Mouse (Mus musculus) heart, embryonic 10.5 days (tissue): ENCODE data around the gene Adcy6. TPM values are rescaled to one million over a fixed set of nuclear protein-coding genes. Genes with fewer than 3 reads are reported as not detected.

Experiments used
- DNase-seq: peaks from one replicate; pipeline ENCODE4 v3.0.0-alpha.2; 2017; ENCODE audit warnings: low spot score
- H3K27ac ChIP-seq: fragments of 300-500 bp; sonication (generic); 2 replicates; pipeline ENCODE4 v1.5.1; 2016; ENCODE audit warnings: mild to moderate bottlenecking
- H3K27me3 ChIP-seq: fragments of 300-500 bp; sonication (generic); 2 replicates; pipeline ENCODE4 v1.6.1; 2016; ENCODE audit warnings: mild to moderate bottlenecking; ENCODE audit not compliant: poor library complexity, insufficient read depth, severe bottlenecking
- H3K36me3 ChIP-seq: fragments of 300-500 bp; sonication (generic); 2 replicates; pipeline ENCODE4 v1.6.1; 2016; ENCODE audit warnings: mild to moderate bottlenecking, moderate library complexity
- H3K4me1 ChIP-seq: fragments of 300-500 bp; sonication (generic); 2 replicates; pipeline ENCODE4 v1.6.1; 2016; ENCODE audit warnings: mild to moderate bottlenecking
- H3K4me3 ChIP-seq: fragments of 300-500 bp; sonication (generic); 2 replicates; pipeline ENCODE4 v1.5.1; 2016; ENCODE audit warnings: mild to moderate bottlenecking, moderate library complexity
- H3K9me3 ChIP-seq: fragments of 300-500 bp; sonication (generic); 2 replicates; pipeline ENCODE4 v1.6.1; 2016; ENCODE audit warnings: mild to moderate bottlenecking, moderate library complexity
- WGBS: fragments of 180-500 bp; shearing (Covaris S2); methylation state at CpG from one replicate; pipeline ENCODE4 v1.1.7; 2016; 5-methylcytosine and 5-hydroxymethylcytosine counted together
- polyA plus RNA-seq: library from polyadenylated mRNA; unstranded; fragments of >200 nt; fragmentation: Nextera tagmentation; extraction: Ambion mirVana; gene quantifications from 2 replicates; pipeline ENCODE4 v1.2.1, GENCODE M21; 2016

Adcy6 gene
- polyA plus RNA-seq, 1 experiment from 2014 or later: 25.5 TPM

DNA sequence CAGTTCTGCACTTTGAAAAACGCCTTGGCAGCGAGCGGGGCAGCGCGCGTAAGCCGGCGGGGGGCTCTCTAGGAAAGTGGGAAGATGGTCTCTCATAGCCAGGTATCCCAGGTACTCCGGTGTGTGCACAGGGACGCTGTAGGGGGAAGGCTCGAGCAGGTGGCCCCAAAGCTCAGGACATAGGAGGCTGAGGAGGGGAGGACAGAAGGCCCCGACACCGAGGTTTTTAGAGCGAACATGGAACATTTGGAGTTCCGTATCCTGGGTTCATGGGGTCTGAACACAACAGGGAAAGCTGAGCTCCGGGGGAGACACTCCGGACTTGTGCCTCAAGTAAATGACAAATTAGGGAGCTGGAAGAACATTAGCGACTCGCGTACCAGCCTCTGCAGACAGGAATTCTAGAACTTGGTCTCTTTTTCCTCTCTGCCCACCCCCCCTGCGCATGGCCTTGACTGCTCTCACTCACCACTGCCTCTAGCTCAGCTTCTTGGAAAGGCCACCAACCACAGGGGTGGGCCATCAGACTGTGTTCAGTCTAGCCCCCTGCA is 25.5 kb upstream of the Adcy6 start:
- peaks cover 5% of the 10 kb centered on the region for H3K36me3 ChIP-seq
- H3K9me3 ChIP-seq: no peaks in the 10 kb centered on the region
- peak overlapping the region; percentile 90 for H3K4me3 ChIP-seq
- under 1% methylated on average over 21 of the region's 21 CpGs for WGBS
- H3K27me3 ChIP-seq: peaks cover 75% of the 10 kb centered on the region
- no peak for DNase-seq
- peak overlapping the region; percentile 92 for H3K27ac ChIP-seq
- H3K4me1 ChIP-seq: peaks cover 65% of the 10 kb centered on the region

DNA sequence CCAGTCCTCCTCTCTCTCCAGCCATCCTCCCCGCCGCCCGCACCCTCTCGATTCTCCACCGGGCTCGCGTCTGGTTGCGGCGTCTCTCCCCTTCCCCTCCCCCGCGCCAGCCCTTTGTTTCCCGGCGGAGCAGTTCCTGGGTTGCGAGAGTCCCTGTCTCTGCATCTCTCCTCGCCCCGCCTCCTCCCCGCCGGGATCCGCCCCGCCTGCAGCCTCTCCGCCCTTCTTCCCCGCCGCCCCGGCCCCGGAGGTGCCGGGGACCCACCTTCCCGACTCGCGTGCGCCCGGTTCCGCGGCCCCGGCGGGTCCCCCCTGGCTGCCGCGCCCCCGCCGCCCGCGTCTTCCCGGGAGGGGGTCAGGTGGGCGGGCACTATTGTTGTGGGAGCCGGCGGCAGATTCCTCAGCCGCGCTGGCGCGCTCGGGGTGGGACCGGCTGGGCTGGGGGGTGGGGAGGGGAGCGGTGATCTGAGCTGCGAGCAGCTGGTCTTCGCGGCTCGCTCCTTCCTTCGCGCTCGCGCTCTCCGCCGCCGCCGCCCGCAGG is 24.7 kb upstream of the Adcy6 start:
- Histone ChIP-seq H3K27ac (peak overlapping the region; percentile 92), H3K36me3 (peaks cover 3% of the 10 kb centered on the region; the same call in 1 of the 2 replicates), H3K9me3 (no peaks in the 10 kb centered on the region), H3K27me3 (peaks cover 83% of the 10 kb centered on the region), H3K4me3 (peak overlapping the region; percentile 90), H3K4me1 (peaks cover 67% of the 10 kb centered on the region)
- DNase-seq: no peak
- WGBS: under 1% methylated on average over 64 of the region's 65 CpGs

DNA sequence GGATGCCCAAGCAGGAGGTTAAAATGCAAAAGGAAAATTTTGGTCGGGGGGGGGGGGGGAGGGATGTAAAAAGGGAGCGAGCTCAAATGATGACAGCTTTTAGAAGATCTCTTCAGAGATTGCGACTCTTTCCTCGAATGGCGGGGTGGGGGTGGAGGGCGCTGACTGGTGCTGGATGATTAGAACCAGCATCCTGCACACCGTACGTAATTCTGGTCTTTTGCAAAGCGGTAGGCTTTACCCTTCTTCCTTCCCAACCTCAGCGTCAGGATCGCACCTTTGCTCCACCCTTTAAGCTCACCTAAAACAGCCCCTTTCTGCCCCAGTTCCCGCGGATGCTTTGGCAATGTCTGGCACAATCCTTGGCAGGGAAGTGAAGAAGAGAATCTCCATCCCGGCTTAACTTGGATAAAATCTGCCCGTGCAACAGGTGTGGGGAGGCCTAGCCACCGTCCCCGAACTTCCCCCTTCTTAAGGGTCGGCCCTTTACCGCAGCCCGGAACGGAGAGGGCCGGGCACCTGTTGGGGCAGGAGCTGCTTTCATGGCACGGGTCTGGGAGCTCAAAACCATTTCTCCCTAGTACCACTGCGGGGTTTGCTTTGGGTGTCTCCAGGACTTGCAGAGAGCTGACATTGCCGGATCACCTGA is 24.1 kb upstream of the Adcy6 start:
- no peak for DNase-seq
- peak overlapping the region; percentile 92 for H3K27ac ChIP-seq
- H3K4me1 ChIP-seq: peaks cover 73% of the 10 kb centered on the region
- H3K36me3 ChIP-seq: no peaks in the 10 kb centered on the region
- no peaks in the 10 kb centered on the region for H3K9me3 ChIP-seq
- WGBS: under 1% methylated on average over 25 of the region's 25 CpGs
- H3K4me3 ChIP-seq: peak overlapping the region; percentile 90
- H3K27me3 ChIP-seq: peaks cover 87% of the 10 kb centered on the region

DNA sequence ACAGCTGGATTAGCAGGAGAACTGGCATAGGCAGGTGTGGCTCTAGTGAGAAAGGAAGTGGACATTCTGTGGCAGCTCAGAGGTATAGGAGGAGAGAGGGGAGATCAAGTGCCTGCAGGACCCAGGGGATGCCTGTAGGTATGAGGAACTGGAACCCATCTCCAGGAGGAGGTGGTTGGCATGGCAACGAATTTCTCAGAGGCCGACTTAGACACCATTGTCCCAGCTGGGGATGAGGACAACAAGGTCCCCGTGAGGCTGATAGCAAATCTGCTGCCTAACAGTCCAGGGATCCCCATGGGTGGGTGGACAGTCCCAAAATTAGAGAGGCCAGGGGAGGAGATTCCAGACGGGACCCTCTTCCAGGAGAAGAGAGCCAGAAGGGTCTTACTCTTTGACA is 23.0 kb upstream of the Adcy6 start:
- 3% methylated on average over 4 of the region's 4 CpGs for WGBS
- no peak for DNase-seq
- Histone ChIP-seq H3K4me1 (peaks cover 81% of the 10 kb centered on the region), H3K9me3 (no peaks in the 10 kb centered on the region), H3K27me3 (peaks cover 98% of the 10 kb centered on the region), H3K27ac (peak overlapping the region; percentile 80), H3K36me3 (no peaks in the 10 kb centered on the region), H3K4me3 (peak overlapping the region; percentile 60)

DNA sequence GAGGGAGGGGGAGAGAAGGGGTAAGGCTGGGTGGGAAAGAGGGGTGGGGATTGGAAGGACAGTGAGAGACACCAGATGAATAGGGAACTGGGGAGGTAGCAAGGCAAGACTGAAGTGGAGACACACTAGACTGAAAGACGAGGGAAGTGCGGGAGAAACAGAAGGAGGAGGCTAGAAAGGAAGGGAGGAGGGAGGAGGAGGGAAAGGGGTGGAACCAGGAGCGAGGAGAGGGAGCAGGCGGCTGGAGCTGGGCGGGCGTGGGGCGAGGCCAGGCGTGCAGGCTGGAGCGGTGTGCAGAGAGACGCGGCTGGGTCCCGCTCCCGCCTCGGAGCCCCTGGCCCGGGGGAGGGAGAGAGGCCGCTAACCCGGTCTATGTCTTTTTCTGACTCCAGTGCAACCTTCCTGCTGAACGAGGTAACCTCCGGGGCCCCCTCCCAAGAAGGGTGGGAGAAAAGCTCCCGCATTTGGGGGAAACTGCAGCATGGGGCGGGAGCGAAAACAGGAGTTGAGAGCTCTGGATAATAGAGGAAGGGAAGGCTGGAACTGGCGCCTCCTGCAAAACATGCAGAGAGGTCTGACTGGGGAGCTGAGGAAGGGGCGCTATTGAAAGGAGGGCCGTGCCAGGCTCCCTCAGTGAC is 22.4 kb upstream of the Adcy6 start:
- DNase-seq: no peak
- 0% methylated on average over 24 of the region's 25 CpGs for WGBS
- peak overlapping the region; percentile 80 for H3K27ac ChIP-seq
- no peaks in the 10 kb centered on the region for H3K9me3 ChIP-seq
- H3K4me3 ChIP-seq: peak overlapping the region; percentile 60
- peaks cover 81% of the 10 kb centered on the region for H3K4me1 ChIP-seq
- no peaks in the 10 kb centered on the region for H3K36me3 ChIP-seq
- peaks cover 92% of the 10 kb centered on the region for H3K27me3 ChIP-seq

DNA sequence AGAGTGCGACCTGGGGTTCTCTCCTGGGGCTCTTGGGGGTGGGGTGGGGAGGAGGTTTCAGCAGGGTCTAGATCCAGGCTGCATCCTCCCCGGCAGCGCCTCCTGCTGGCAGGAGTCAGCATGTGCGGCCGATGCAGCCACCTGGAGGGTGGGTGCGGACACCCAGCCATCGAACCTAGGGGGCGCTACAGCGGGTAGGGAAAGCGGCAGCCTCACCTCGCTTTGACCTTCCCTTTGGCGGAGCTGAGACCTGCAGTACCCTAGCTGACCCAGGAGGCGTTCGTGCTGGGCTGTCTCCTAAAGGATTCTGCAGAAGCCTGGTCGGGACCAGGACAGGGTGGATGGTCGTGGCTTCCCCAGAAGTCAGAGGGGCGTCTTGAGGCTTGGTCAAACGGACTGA is 21.6 kb upstream of the Adcy6 start:
- H3K36me3 ChIP-seq: no peaks in the 10 kb centered on the region
- H3K27me3 ChIP-seq: peaks cover 85% of the 10 kb centered on the region
- peaks cover 79% of the 10 kb centered on the region for H3K4me1 ChIP-seq
- peak; percentile 90 for DNase-seq
- peak overlapping the region; percentile 60 for H3K4me3 ChIP-seq
- 0% methylated on average over 18 of the region's 18 CpGs for WGBS
- peak overlapping the region; percentile 80 for H3K27ac ChIP-seq
- H3K9me3 ChIP-seq: no peaks in the 10 kb centered on the region

DNA sequence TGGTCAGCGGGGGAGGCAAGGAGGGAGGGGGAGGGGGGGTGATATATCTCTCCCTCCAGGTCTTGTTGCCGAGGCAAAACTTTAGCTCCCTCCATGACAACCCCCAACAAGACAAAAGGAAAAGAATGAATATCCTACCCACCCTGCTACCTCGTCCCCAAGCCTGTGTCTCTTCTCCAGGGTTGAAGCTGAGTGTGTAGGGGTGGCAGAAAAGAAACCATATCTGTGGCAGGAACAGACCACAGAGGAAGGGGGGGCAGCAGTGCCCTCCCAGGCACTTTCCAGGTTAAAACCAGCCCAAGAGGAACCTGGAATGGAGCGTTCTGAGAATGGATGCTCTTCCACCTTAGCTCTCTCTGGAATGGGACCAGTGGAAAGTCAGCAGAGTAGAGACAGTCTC is 20.7 kb upstream of the Adcy6 start, which contains the start of gene Cacnb3:
Cacnb3 (plus strand) TSS at position 301 of the 400 bp plus-strand sequence.
- Histone ChIP-seq H3K27ac (peak within 1 kb of the TSS; percentile 80), H3K4me3 (peak within 1 kb of the TSS; percentile 60), H3K36me3 (no peaks in the 10 kb centered on the region), H3K27me3 (peaks cover 75% of the 10 kb centered on the region), H3K4me1 (peaks cover 72% of the 10 kb centered on the region), H3K9me3 (no peaks in the 10 kb centered on the region)
- WGBS: 27% methylated on average over 4 of the region's 4 CpGs
- DNase-seq: no peak

DNA sequence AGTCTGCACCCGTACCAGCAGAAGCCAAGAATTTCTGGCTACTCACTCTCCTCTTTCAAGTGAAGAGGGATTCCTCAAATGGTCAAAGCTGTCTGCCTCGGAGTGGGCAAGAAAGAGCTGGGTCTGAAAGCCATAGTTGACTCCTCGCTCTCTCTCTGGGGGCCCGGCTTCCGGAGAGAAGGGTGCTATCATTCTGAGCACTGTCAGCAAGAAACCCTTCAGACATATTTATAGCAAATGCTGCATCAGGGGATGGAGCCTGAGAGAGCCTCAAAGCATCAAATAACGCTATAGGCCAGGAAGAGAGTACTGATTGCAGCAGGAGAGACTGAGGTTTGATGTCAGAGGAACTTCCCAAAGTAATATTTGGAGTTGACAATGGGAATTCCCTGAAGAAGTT is 19.6 kb upstream of the Adcy6 start:
- 35% methylated on average over 6 of the region's 6 CpGs for WGBS
- no peak for DNase-seq
- peaks cover 61% of the 10 kb centered on the region for H3K4me1 ChIP-seq
- H3K36me3 ChIP-seq: no peaks in the 10 kb centered on the region
- H3K9me3 ChIP-seq: no peaks in the 10 kb centered on the region
- peaks cover 64% of the 10 kb centered on the region for H3K27me3 ChIP-seq
- H3K27ac ChIP-seq: peak overlapping the region; percentile 71; the same call in 1 of the 2 replicates
- H3K4me3 ChIP-seq: peak overlapping the region; percentile 44

DNA sequence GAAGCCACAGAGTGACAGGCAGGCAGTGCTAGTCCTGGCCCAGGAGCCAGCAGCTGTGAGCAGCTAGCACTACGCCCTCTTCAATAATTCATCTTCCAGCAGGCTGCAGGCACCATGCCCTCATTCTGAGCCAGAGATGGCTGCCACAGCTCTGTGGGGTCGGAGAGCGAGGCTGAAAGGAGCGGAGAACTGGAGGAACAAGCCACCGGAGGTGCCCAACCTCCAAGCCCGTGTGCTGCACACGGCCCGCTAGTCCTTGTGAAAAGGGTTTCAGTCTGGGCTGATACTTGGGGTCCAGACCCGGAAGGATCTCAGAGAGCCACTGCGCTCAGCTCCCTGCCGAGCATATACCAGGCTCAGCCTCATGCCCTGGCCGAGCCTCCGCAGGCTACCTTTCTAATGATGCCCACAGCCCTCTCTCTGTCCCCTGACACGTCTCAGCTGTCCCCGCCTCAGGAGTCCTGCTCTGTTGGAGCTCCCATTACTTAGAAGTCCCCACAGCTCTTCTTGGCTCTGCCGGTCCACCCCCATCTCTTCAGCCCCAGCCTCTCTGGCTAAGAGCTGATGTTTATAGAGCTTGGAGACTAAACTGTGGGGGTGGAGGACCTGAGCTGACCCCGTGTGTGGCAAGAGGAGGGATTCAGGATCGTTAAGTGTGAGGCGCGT is 18.8 kb upstream of the Adcy6 start:
- Histone ChIP-seq H3K9me3 (no peaks in the 10 kb centered on the region), H3K4me3 (peak overlapping the region; percentile 44), H3K27ac (peak overlapping the region; percentile 71), H3K4me1 (peaks cover 55% of the 10 kb centered on the region), H3K27me3 (peaks cover 57% of the 10 kb centered on the region), H3K36me3 (no peaks in the 10 kb centered on the region)
- no peak for DNase-seq
- WGBS: 15% methylated on average over 20 of the region's 20 CpGs

DNA sequence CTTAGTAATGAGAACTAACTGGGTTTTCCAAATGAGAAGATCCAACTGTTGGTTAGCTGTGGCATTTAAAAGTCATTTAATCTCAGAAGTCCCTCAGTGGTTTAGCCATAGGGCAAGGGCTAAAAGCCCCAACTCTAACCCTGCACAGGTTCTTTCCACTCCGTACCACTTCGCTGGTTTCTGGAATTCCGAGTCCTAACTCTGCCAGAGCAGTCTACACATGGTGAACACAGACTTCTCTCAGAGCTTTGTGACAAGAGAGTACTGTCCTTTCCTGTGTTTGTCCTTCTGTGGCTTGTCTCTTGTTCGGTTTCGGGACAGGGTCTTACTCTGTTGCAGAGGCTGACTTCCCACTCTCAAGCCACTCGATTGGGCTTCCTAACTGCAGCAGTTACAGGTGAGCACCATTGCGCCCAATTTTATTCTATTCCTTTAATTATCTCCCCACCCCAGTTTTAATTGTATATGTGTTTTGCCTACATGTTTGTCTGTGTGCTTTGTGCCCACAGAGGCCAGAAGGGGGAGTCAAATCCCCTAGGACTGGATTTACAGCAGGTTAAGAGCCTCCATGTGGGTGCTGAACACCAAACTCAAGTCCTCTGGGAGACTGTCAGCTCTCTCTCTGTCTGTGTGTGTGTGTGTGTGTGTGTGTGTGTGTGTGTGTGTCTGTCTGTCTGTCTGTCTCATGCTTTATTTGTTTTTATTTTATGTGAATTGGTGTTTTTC is 16.8 kb upstream of the Adcy6 start:
- H3K4me1 ChIP-seq: peaks cover 41% of the 10 kb centered on the region
- H3K4me3 ChIP-seq: no peak overlapping the region
- peaks cover 41% of the 10 kb centered on the region for H3K27me3 ChIP-seq
- DNase-seq: no peak
- 74% methylated on average over 7 of the region's 7 CpGs for WGBS
- H3K9me3 ChIP-seq: no peaks in the 10 kb centered on the region
- no peak overlapping the region for H3K27ac ChIP-seq
- H3K36me3 ChIP-seq: no peaks in the 10 kb centered on the region

DNA sequence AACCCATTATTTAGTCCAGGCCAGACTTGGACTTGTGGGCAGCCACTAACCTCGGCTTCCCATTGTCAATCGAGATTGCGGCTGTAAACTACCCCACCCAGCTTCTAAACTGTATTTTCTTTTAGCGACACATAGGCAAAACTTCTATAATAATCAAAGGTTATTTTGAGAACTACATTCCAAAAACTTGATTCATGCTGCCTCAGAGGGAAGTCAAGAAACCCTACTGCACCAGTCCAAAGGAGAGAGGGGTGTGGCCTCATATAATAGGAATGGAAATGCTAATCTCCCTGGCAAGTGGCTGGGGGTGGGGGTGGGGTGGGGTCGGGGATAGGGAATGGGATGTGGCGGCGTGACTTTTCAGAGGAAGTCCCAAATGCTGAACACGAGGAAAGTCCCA is 16.2 kb upstream of the Adcy6 start:
- Histone ChIP-seq H3K27ac (no peak overlapping the region), H3K27me3 (peaks cover 35% of the 10 kb centered on the region)

DNA sequence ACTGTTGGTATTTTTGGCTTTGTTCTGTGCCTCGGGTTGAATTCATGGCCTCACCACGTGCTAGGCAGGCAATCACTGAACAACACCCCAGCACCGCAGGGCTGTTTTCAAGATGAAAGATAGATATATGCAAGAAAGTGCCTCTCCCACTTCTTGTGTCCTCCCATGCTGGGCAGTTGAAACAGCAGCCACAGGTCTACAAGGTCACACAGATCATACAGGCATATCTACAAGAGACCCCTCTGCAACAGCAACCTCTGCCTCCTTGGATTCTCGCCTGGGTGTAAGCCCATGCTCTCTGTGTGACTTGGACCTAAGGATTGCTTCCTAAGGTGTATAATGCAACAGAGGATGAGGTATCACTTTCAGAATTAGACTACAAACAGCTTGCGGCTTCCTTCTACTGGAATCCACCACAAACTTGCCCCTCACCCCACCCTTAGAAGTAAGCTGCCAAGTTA is 13.5 kb upstream of the Adcy6 start:
- DNase-seq: no peak
- H3K27ac ChIP-seq: no peak overlapping the region
- H3K4me3 ChIP-seq: no peak overlapping the region
- H3K4me1 ChIP-seq: peaks cover 11% of the 10 kb centered on the region
- no peaks in the 10 kb centered on the region for H3K36me3 ChIP-seq
- 50% methylated on average over 5 of the region's 5 CpGs for WGBS
- no peaks in the 10 kb centered on the region for H3K9me3 ChIP-seq
- peaks cover 11% of the 10 kb centered on the region for H3K27me3 ChIP-seq

More for the DNA sequence above, 16.2 kb upstream of the Adcy6 start:
- Histone ChIP-seq H3K4me1 (peaks cover 35% of the 10 kb centered on the region), H3K4me3 (no peak overlapping the region), H3K9me3 (no peaks in the 10 kb centered on the region), H3K36me3 (no peaks in the 10 kb centered on the region)
- 36% methylated on average over 8 of the region's 8 CpGs for WGBS
- no peak for DNase-seq
